Mouse (Mus musculus) thymus, postnatal 4 days (tissue): ENCODE measurements around the gene Rgs12.
A peak's percentile ranks its signal among the peaks of the same experiment; 100 is the strongest.

Experiments
- DNase-seq: peaks from one replicate; pipeline ENCODE4 v3.0.0; 2021

The Rgs12 gene

DNA sequence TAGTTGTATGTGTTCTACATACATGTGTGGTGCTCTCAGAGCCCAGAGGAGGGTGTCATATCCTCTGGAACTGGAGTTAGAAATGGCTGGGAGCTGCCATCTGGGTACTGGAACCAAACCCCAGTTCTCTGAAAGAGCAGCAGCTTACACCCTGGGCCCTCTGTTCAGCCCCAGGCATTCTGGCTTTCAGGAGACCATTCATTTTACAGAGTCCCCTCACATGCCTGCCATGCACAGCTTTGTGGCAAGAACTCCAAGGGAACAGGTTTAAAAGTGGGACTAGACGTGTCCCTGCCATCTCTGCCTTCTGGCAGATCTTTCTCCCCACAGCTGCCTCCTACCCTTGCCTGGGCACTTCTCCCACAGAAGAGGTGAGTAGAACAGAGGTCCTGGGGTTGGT is 84.4 kb downstream of the Rgs12 start:
- DNase-seq, result no peak

- no peak for DNase-seq
These were observed 85.9 kb downstream of the Rgs12 start for GRCm38 (mm10) chr5:35035141-35035540.

- no peak for DNase-seq
These were observed 86.5 kb downstream of the Rgs12 start for GRCm38 (mm10) chr5:35035795-35036194.

- DNase-seq, result no peak
These were observed 88.2 kb downstream of the Rgs12 start for GRCm38 (mm10) chr5:35037438-35037837.

GRCm38 (mm10) chr5:35041268-35041829 is 92.1 kb downstream of the Rgs12 start, which contains the start of gene Hgfac:
Hgfac (plus strand) TSS chr5:35041509.
- DNase-seq, result no peak

- DNase-seq, result peak; percentile 73
These were observed 93.3 kb downstream of the Rgs12 start for GRCm38 (mm10) chr5:35042431-35043109.

GRCm38 (mm10) chr5:35043110-35043451 is 93.8 kb downstream of the Rgs12 start:
- peak; percentile 82 for DNase-seq

DNA sequence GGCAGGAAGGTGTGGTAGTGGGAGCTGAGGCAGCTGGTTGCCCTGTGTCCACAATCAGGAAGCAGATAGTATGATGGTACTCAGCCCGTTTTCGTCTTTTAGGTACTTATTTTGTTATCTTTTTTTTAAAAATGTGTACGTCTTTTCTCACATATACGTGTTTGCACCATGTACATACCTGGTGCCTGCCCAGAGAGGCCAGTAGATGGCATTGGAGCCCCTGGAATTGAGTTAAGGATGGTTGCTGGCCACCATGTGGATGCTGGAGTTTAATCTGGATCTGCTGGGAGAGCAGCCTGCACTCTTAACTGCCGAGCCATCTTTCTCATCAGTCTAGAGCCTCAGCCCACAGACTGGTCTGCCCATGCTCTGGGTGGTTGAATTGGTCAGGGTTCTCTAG is 101.3 kb downstream of the Rgs12 start:
- DNase-seq, result no peak

- DNase-seq, result peak; percentile 27
These were observed 105.4 kb downstream of the Rgs12 start for GRCm38 (mm10) chr5:35054628-35055027.

DNA sequence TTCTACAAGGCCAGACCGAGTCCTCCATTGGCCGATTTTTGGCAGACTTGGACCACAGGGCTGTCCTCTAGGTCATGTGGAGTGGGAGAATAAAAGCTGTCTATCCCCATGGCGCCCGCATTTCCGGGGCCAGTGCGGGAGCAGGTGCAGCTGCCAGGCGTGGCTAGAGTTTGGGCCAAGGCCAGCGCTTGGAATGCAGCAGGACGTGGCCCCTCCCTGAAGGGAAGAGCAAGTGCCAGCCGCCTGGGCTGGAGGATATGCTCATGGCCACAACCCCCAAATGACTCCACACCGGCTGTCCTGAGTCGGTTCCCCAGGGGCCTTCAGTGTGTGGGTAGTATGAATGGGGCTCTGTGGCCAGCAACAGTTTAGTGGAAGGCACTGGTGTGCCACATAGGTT is 105.8 kb downstream of the Rgs12 start:
- DNase-seq, result no peak

DNA sequence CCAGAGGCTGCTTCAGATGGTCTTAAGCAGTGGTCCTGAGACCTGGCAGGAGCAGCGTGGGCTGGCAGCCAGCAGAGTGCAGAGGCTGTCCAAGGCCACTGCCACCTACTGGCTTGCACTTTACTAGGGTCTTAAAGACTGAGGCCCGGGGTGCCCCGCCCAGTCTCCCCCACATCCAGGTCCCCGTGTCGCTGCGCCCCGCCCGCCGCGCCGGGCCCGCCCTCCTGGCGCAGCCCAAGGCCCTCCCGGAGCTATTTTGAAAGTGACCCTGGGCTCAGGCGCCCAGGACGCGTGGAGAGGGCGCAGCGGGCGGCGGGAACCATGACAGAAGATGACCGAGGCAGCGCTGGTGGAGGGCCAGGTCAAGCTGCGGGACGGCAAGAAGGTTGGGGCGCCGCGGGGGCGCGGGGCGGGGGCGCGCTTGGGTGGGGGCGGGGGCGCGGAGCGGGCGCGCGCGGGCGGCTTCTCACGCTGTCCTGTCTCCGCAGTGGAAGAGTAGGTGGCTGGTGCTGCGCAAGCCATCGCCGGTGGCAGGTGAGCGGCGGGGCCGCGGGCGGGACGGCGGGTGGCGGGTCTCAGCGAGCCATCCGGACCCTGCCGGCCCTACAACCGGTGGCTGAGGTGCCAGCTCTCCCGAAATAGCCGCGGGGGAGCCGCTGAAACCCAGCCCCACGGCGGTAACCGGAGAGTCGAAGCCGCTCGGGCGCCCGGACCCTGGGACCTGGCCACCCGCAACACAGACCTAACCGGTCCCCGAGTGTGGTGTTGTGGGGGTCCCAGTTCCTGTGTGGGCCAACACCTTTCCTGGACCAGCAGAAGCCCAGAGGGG is 107.6 kb downstream of the Rgs12 start, which contains the start of gene Dok7:
Gene Dok7, plus strand, starts transcription at position 163 of the 829 bp plus-strand sequence.
- peak; percentile 76 for DNase-seq

DNA sequence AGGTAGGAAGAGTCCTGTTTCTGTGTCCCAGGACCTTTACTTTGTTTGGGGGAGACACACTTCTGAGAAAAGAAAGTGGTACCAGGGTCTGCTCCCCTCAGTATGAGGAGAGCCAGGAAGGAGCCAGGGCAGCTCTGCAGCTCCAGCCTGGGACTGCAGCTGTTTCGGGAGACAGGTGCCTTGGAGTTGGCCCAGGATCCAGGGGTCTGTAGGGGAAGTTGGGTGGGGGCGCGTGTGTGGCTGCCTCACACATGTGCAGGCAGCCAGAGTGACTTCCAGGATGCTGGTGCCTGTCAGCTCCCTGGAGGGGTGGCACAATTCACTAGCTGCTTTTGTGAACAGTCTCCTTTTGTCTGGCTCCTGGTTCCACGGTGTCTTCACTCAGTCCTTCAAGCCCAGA is 108.3 kb downstream of the Rgs12 start:
- DNase-seq, result no peak

DNA sequence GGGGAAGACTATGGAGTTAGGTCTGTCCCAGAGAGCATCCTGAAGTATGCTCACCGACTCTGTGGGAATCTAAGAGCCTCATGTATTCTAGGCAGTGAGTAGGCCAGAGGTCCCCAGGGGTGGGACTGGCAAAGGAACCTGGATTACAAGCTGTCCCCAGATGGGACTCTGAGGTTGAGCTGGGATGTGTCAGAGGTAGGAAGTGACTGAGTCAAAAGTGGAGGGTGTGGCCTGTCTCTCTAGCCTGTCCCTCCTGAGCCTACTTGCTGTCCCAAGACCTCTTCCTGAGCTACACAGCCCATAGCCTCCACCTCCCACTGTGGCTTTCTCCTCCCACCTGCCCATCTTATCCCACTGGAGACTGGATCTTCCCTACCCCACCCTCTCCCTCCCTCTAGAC is 109.0 kb downstream of the Rgs12 start:
- no peak for DNase-seq

DNA sequence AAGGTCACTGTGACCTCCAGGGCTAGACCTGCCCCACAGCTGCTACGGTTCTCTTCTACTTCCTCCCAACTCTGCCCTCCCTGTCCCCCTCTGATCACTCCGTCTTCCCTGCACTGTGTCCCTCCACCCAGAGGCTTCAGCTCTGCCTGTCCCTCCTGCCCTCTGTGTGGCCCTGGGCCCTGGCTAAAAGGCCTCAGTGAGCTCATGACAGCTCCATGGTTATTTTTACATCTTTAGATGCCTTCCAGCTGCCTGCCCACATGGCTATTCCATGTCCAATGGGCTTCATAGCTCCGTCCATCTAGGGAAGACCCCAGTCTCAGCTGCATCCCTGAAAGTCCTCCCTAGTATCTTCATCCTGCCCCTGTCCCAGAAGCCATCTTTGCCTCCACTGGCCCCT is 110.9 kb downstream of the Rgs12 start:
- no peak for DNase-seq

GRCm38 (mm10) chr5:35069841-35070240 is 120.6 kb downstream of the Rgs12 start:
- DNase-seq, result no peak

DNA sequence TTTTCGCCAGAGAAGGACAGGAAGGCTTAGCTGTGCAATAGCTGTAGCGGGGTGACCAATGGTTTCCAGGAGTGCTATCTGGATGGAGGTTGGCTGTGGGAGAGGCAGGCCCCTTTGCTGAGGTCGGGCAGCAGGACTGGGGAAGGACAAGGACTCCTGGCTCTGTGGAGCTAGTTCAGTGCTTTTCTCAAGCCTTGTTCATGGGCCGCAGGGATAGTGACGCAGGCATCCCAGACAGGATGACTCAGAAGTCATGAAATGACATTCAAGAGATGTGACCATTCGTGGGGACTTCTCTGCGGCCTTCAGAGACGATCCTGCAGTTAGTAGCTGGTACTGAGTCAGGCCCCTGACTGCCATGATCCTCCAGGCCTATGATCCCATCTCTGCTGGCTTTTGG is 121.1 kb downstream of the Rgs12 start:
- DNase-seq, result no peak

GRCm38 (mm10) chr5:35070953-35071352 is 121.7 kb downstream of the Rgs12 start:
- DNase-seq, result no peak

DNA sequence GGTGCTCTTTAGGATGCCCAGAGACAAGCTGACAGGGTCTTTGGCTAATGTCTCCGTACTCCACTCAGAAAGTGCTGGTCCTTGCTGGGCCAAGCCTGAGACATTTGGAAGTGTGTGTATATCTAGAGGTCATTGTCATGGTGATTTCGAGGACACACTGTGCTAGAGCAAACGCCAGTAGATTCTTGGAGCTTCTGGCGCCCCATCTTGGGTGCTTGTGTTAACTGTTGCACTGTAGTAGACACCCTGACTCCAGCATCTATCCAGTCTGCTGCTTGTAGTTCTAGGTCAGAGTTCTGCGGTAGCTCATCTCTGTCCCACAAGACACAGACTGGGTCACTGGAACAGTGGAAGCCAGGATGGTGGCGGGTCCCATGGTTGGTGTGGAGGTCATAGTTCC is 122.6 kb downstream of the Rgs12 start:
- DNase-seq, result no peak

- no peak for DNase-seq
These were observed 124.0 kb downstream of the Rgs12 start for GRCm38 (mm10) chr5:35073235-35073634.

DNA sequence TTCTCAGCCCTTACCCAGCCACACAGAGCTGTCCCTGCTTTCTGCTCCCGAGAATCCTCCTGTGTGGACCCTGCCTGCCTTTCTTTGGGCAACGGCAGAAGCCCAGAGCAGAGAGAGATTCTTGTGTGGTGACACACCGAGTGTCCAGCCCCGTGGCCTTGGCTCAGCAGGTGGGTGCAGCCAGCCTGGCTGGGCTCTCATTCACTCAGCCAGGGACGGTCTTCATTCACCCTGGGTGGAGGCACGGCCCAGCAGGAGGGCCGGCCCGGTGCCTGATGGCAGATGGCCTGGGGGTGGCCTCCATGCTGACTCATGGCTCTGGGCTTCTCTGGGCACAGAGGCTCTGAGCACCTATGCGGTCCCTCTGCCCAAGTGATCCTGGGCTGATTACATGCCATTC is 124.7 kb downstream of the Rgs12 start:
- no peak for DNase-seq

DNA sequence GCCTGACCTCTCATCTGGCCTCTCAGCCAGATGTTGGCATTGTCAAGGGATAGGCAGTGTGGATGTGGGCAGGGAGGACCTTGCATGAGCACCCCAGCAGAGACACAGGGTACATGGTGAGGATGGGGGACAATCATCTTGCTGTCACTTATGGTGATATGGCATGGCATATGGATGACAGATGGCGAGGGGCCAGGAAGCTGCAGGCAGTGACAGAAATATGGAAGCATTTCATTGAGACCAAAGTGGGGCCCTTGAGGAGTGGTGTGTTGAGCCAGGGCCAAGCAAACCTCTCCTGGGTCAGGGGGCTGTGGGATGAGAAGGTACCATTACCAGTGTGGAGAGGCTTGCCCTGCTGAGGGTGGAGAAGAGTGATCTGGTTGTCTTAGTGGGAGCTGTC is 127.1 kb downstream of the Rgs12 start:
- DNase-seq, result no peak

GRCm38 (mm10) chr5:35079101-35079500 is 129.9 kb downstream of the Rgs12 start:
- no peak for DNase-seq

- DNase-seq, result no peak
These were observed 135.7 kb downstream of the Rgs12 start for GRCm38 (mm10) chr5:35084913-35085312.
